ENCODE assay signal across 21 mouse cellular contexts in the genomic region with DNA sequence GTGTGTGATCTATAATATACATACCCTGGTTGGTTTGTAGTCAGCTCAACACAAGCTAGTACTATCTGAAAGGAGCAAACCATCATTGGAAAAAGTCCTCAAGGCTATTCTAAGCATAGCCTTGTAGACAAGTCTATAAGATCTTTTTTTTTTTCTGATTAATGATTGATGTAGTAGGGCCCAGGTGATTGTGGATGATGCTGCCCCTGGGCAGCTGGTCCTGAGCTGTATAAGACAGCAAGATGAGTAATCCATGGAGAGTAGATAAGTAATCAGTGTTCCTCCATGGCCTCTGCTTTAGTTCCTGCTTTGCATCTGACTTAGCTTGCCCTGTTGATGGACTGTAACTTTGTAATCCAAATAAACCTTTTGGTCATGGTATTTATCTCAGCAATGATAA. TPM values are rescaled to one million over a fixed set of nuclear protein-coding genes. Genes with fewer than 3 reads are reported as not detected.
DNase-seq lines count a peak whose midpoint lies in the region; ATAC-seq and TF ChIP-seq lines count a peak whose summit lies in the region.
"Had no signal": no experiment of that assay in that cellular context is flagged by ENCODE, and none has a peak within 500 bp of the region (broad histone marks: within the 10 kb centered on the region; RNA-seq: fewer than 3 reads in every experiment).

No protein-coding gene starts in this region.

- no peak for TF ChIP-seq POLR2A in small intestine, adult 2 months (IDR thresholded peaks at IDR 0.05; ENCODE audit: low read depth, low read length)

- no peaks in the 10 kb centered on the region for H3K27me3 ChIP-seq in intestine, embryonic 15.5 days (replicated peaks)
- H3K27me3 ChIP-seq in intestine, embryonic 16.5 days (replicated peaks; ENCODE audit: control insufficient read depth, insufficient read depth, low read length): no peaks in the 10 kb centered on the region
- H3K27me3 ChIP-seq in intestine, postnatal 0 days (replicated peaks; ENCODE audit: control insufficient read depth, insufficient read depth, low read length): no peaks in the 10 kb centered on the region
- no peaks in the 10 kb centered on the region for H3K27me3 ChIP-seq in small intestine, adult 2 months (ENCODE audit: control insufficient read depth, insufficient read depth, low read length)
- H3K27me3 ChIP-seq: CH12.LX, Patski had no signal

- no peak overlapping the region for H3K27ac ChIP-seq in intestine, embryonic 15.5 days
- peak overlapping the region; percentile 26 for H3K27ac ChIP-seq in intestine, embryonic 16.5 days (ENCODE audit: low read length)
- 0 out of 2 replicates have a peak overlapping the region, but pooled peaks have one; percentile 37 for H3K27ac ChIP-seq in intestine, postnatal 0 days (ENCODE audit: low read depth, low read length)
- peak overlapping the region; percentile 79 for H3K27ac ChIP-seq in small intestine, adult 2 months (ENCODE audit: insufficient read depth, low read depth, low read length)

- no peaks in the 10 kb centered on the region for H3K4me1 ChIP-seq in intestine, embryonic 15.5 days (replicated peaks)
- H3K4me1 ChIP-seq in intestine, embryonic 16.5 days (ENCODE audit: control insufficient read depth, insufficient read depth, low read length): no peaks in the 10 kb centered on the region
- no peaks in the 10 kb centered on the region for H3K4me1 ChIP-seq in intestine, postnatal 0 days (replicated peaks; ENCODE audit: control insufficient read depth, insufficient read depth, low read length)
- H3K4me1 ChIP-seq in small intestine, adult 2 months (ENCODE audit: control insufficient read depth, insufficient read depth, insufficient read length, low read length): peaks cover 4% of the 10 kb centered on the region; the same call in 1 of the 2 replicates

- no peaks in the 10 kb centered on the region for H3K36me3 ChIP-seq in intestine, embryonic 15.5 days
- H3K36me3 ChIP-seq in intestine, embryonic 16.5 days (ENCODE audit: control insufficient read depth, insufficient read depth, low read length): no peaks in the 10 kb centered on the region
- no peaks in the 10 kb centered on the region for H3K36me3 ChIP-seq in intestine, postnatal 0 days (ENCODE audit: control insufficient read depth, insufficient read depth)
- no peaks in the 10 kb centered on the region for H3K36me3 ChIP-seq in small intestine, adult 2 months (ENCODE audit: control insufficient read depth, insufficient read depth, low read length)
- H3K36me3 ChIP-seq: G1E had no signal

- no peak overlapping the region for H3K9ac ChIP-seq in intestine, embryonic 15.5 days
- H3K9ac ChIP-seq in intestine, embryonic 16.5 days (ENCODE audit: low read depth, low read length): no peak overlapping the region
- H3K9ac ChIP-seq in intestine, postnatal 0 days (ENCODE audit: low read depth, low read length): no peak overlapping the region

- no peak overlapping the region for H3K4me3 ChIP-seq in intestine, embryonic 15.5 days (replicated peaks)
- H3K4me3 ChIP-seq in intestine, embryonic 16.5 days (ENCODE audit: low read length): no peak overlapping the region
- no peak overlapping the region for H3K4me3 ChIP-seq in intestine, postnatal 0 days (ENCODE audit: low read depth, low read length)
- H3K4me3 ChIP-seq in small intestine, adult 2 months (ENCODE audit: low read depth, low read length): no peak overlapping the region

- H3K9me3 ChIP-seq in intestine, embryonic 15.5 days: no peaks in the 10 kb centered on the region
- H3K9me3 ChIP-seq in intestine, embryonic 16.5 days (ENCODE audit: control insufficient read depth, low read length): no peaks in the 10 kb centered on the region
- H3K9me3 ChIP-seq in intestine, postnatal 0 days (ENCODE audit: control insufficient read depth): no peaks in the 10 kb centered on the region
- H3K9me3 ChIP-seq: G1E had no signal

- peak; percentile 63 for ATAC-seq in intestine, embryonic 15.5 days
- ATAC-seq in intestine, embryonic 16.5 days: peak; percentile 49
- peak; percentile 75 for ATAC-seq in intestine, postnatal 0 days
- ATAC-seq: CD4-positive, CD25-positive, alpha-beta regulatory T cell, adult 4 months; Patski had no signal

- TF ChIP-seq CTCF in intestine, postnatal 0 days (IDR thresholded peaks at IDR 0.05; ENCODE audit: low read depth): no peak
- no peak for TF ChIP-seq CTCF in small intestine, adult 2 months (IDR thresholded peaks at IDR 0.05; ENCODE audit: extremely low read depth, insufficient read length, insufficient replicate concordance, low read depth, low read length)

- DNase-seq in lung, postnatal 4 days: no peak
- no peak for DNase-seq in cerebellum, adult 9-11 months
- DNase-seq in cerebellum, adult 9-10 months: no peak
- DNase-seq in thymus, postnatal 36 days: no peak
- DNase-seq: adrenal gland, adult 2 months; adrenal gland, adult 8-10 months; adrenal gland, postnatal 10 days; adrenal gland, postnatal 14 days; adrenal gland, postnatal 25 days; adrenal gland, postnatal 36 days; B cell, adult 2 months; cerebellum, adult 11 months; cerebellum, adult 11-12 months had no signal

- no peak overlapping the region for H3K4me2 ChIP-seq in intestine, embryonic 15.5 days (replicated peaks)
- no peak overlapping the region for H3K4me2 ChIP-seq in intestine, embryonic 16.5 days (ENCODE audit: low read depth, low read length)
- H3K4me2 ChIP-seq in intestine, postnatal 0 days (replicated peaks; ENCODE audit: low read depth): no peak overlapping the region

RNA-seq across cellular contexts. Expression of a gene that starts 11.8 kb away (rescaled TPM):
- polyA plus RNA-seq in intestine, embryonic 15.5 days (2015; fragmentation: Nextera tagmentation; extraction: Ambion mirVana): 3.4 and 3.8 TPM in 2 replicates
- polyA plus RNA-seq in intestine, embryonic 16.5 days (2015; fragmentation: Nextera tagmentation; extraction: Ambion mirVana): 1.9 and 2.4 TPM in 2 replicates
- polyA plus RNA-seq in intestine, postnatal 0 days (2015; fragmentation: Nextera tagmentation; extraction: Ambion mirVana): 2.6 and 2.7 TPM in 2 replicates
- polyA plus RNA-seq in small intestine, adult 2 months (2012; rRNA removed): 0.58 and 3.2 TPM in 2 replicates
- polyA plus RNA-seq: G1E had no signal
